Mouse (Mus musculus): Measurements from ENCODE around the gene Acap2. TPM values are rescaled to one million over a fixed set of nuclear protein-coding genes. Genes with fewer than 3 reads are reported as not detected.

Acap2 gene
- polyA plus RNA-seq, 1 experiment, result 6.3 TPM

DNA sequence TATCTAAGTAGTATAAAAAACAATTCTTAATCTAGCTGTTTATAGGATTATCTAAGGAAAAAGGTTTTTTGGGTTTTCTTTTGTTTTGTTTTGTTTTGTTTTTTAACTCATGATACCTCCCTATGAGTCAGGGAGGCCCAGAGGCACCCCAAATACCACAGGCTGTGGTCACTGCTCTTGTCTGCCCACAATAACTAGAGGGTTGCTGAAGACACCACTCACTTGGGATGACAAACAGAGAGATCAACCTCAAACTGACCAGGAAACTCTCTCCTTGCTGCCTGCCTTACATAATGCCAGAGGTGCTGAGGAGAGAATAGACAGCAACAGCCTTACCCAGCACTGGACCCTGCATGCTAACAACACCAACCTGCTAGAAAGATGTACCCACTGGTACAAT is 87.4 kb downstream of the Acap2 start:
- no peak overlapping the region for H3K4me2 ChIP-seq (ENCODE audit: low read depth)
- TF ChIP-seq TCF3 (IDR thresholded peaks at IDR 0.05; ENCODE audit: insufficient read length, low read depth), result no peak
- no peak for TF ChIP-seq CEBPB (IDR thresholded peaks at IDR 0.05; ENCODE audit: insufficient read depth, poor library complexity, severe bottlenecking)
- TF ChIP-seq SRF (IDR thresholded peaks at IDR 0.05; ENCODE audit: control insufficient read depth, insufficient read length, low read depth), result no peak
- TF ChIP-seq USF1 (IDR thresholded peaks at IDR 0.05; ENCODE audit: low read depth), result no peak
- TF ChIP-seq POLR2AphosphoS2 (IDR thresholded peaks at IDR 0.05; ENCODE audit: insufficient read length, low read depth), result no peak
- TF ChIP-seq TCF12 (IDR thresholded peaks at IDR 0.05; ENCODE audit: insufficient read depth, poor library complexity, severe bottlenecking), result no peak
- no peak for TF ChIP-seq MAX (IDR thresholded peaks at IDR 0.05; ENCODE audit: low read depth)
- TF ChIP-seq E2F4 (IDR thresholded peaks at IDR 0.05; ENCODE audit: insufficient read depth), result no peak
- no peak for TF ChIP-seq MYOD1 (IDR thresholded peaks at IDR 0.05; ENCODE audit: control insufficient read depth in 1 of 3, insufficient read length in 2 of 3, low read depth in 2 of 3)
- TF ChIP-seq REST (IDR thresholded peaks at IDR 0.05; ENCODE audit: insufficient read depth, insufficient read length), result no peak
- TF ChIP-seq MYOG (IDR thresholded peaks at IDR 0.05; ENCODE audit: control insufficient read depth in 1 of 3, insufficient read depth in 1 of 3, insufficient read length in 2 of 3, low read depth in 2 of 3), result no peak
- no peak for TF ChIP-seq POLR2A (IDR thresholded peaks at IDR 0.05; ENCODE audit: insufficient read length, low read depth)
- H3ac ChIP-seq (ENCODE audit: control insufficient read depth, insufficient read length), result no peak overlapping the region
- H3K27me3 ChIP-seq (ENCODE audit: control insufficient read depth, insufficient read depth, insufficient read length), result no peaks in the 10 kb centered on the region
- no peak overlapping the region for H3K4me3 ChIP-seq
- H3K79me2 ChIP-seq (ENCODE audit: control insufficient read depth, insufficient read depth), result no peaks in the 10 kb centered on the region
- peaks cover 26% of the 10 kb centered on the region for H3K36me3 ChIP-seq (ENCODE audit: control insufficient read depth, insufficient read depth)

DNA sequence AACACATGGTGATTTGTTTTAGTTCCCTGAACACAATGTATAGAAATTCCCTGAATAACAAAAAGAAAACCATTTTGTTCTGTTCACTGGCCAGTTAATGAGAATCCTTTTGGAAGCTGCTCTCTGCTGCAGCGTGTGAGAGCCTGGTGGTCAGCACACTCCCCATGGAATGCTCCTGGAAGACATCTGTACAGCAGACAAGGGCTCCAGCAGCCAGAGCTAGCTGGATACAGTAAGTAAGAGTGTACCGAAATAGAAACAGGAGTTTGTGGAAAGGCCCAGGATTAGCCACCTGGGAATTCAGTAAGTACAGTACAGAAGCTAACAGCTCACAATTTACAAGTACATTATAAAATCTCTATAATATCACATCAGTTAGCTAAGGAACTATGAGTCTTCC is 99.7 kb downstream of the Acap2 start:
- Histone ChIP-seq H3ac (ENCODE audit: control insufficient read depth, insufficient read length) (no peak overlapping the region), H3K4me2 (ENCODE audit: low read depth) (no peak overlapping the region), H3K36me3 (ENCODE audit: control insufficient read depth, insufficient read depth) (peaks cover 59% of the 10 kb centered on the region), H3K4me3 (no peak overlapping the region), H3K79me2 (ENCODE audit: control insufficient read depth, insufficient read depth) (no peaks in the 10 kb centered on the region), H3K27me3 (ENCODE audit: control insufficient read depth, insufficient read depth, insufficient read length) (no peaks in the 10 kb centered on the region)
- TF ChIP-seq USF1 (IDR thresholded peaks at IDR 0.05; ENCODE audit: low read depth), result no peak
- no peak for TF ChIP-seq TCF3 (IDR thresholded peaks at IDR 0.05; ENCODE audit: insufficient read length, low read depth)
- TF ChIP-seq E2F4 (IDR thresholded peaks at IDR 0.05; ENCODE audit: insufficient read depth), result no peak
- no peak for TF ChIP-seq CEBPB (IDR thresholded peaks at IDR 0.05; ENCODE audit: insufficient read depth, poor library complexity, severe bottlenecking)
- no peak for TF ChIP-seq POLR2A (IDR thresholded peaks at IDR 0.05; ENCODE audit: insufficient read length, low read depth)
- no peak for TF ChIP-seq MYOG (IDR thresholded peaks at IDR 0.05; ENCODE audit: control insufficient read depth in 1 of 3, insufficient read depth in 1 of 3, insufficient read length in 2 of 3, low read depth in 2 of 3)
- no peak for TF ChIP-seq REST (IDR thresholded peaks at IDR 0.05; ENCODE audit: insufficient read depth, insufficient read length)
- no peak for TF ChIP-seq MAX (IDR thresholded peaks at IDR 0.05; ENCODE audit: low read depth)
- TF ChIP-seq POLR2AphosphoS2 (IDR thresholded peaks at IDR 0.05; ENCODE audit: insufficient read length, low read depth), result no peak
- no peak for TF ChIP-seq MYOD1 (IDR thresholded peaks at IDR 0.05; ENCODE audit: control insufficient read depth in 1 of 3, insufficient read length in 2 of 3, low read depth in 2 of 3)
- no peak for TF ChIP-seq SRF (IDR thresholded peaks at IDR 0.05; ENCODE audit: control insufficient read depth, insufficient read length, low read depth)
- TF ChIP-seq TCF12 (IDR thresholded peaks at IDR 0.05; ENCODE audit: insufficient read depth, poor library complexity, severe bottlenecking), result no peak

DNA sequence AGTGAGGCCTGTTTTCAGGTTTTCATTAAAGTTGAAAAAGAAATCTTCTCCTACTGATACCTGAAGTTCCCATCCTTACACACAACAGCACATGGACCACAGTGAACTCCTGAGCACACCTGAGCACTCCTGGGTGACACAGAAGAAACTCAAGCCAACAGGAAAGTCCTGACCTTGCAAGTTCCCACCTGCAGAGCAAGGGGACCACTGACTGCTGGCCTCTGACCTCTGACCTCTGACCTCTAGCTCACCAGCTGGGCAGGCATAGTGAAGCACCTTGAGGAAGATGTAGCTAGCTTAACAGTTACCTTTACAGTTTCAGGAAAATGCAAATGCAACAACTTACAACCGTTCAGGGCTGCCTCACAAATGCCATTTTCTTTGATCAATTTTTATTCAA is 101.1 kb downstream of the Acap2 start:
- TF ChIP-seq TCF12 (IDR thresholded peaks at IDR 0.05; ENCODE audit: insufficient read depth, poor library complexity, severe bottlenecking), result no peak
- TF ChIP-seq REST (IDR thresholded peaks at IDR 0.05; ENCODE audit: insufficient read depth, insufficient read length), result no peak
- TF ChIP-seq POLR2AphosphoS2 (IDR thresholded peaks at IDR 0.05; ENCODE audit: insufficient read length, low read depth), result no peak
- no peak for TF ChIP-seq CEBPB (IDR thresholded peaks at IDR 0.05; ENCODE audit: insufficient read depth, poor library complexity, severe bottlenecking)
- no peak for TF ChIP-seq E2F4 (IDR thresholded peaks at IDR 0.05; ENCODE audit: insufficient read depth)
- no peak for TF ChIP-seq MAX (IDR thresholded peaks at IDR 0.05; ENCODE audit: low read depth)
- TF ChIP-seq MYOD1 (IDR thresholded peaks at IDR 0.05; ENCODE audit: control insufficient read depth in 1 of 3, insufficient read length in 2 of 3, low read depth in 2 of 3), result no peak
- no peak for TF ChIP-seq USF1 (IDR thresholded peaks at IDR 0.05; ENCODE audit: low read depth)
- no peak for TF ChIP-seq MYOG (IDR thresholded peaks at IDR 0.05; ENCODE audit: control insufficient read depth in 1 of 3, insufficient read depth in 1 of 3, insufficient read length in 2 of 3, low read depth in 2 of 3)
- TF ChIP-seq TCF3 (IDR thresholded peaks at IDR 0.05; ENCODE audit: insufficient read length, low read depth), result no peak
- no peak for TF ChIP-seq SRF (IDR thresholded peaks at IDR 0.05; ENCODE audit: control insufficient read depth, insufficient read length, low read depth)
- TF ChIP-seq POLR2A (IDR thresholded peaks at IDR 0.05; ENCODE audit: insufficient read length, low read depth), result no peak
- Histone ChIP-seq H3K4me3 (no peak overlapping the region), H3K27me3 (ENCODE audit: control insufficient read depth, insufficient read depth, insufficient read length) (no peaks in the 10 kb centered on the region), H3K4me2 (ENCODE audit: low read depth) (no peak overlapping the region), H3ac (ENCODE audit: control insufficient read depth, insufficient read length) (no peak overlapping the region), H3K79me2 (ENCODE audit: control insufficient read depth, insufficient read depth) (no peaks in the 10 kb centered on the region), H3K36me3 (ENCODE audit: control insufficient read depth, insufficient read depth) (peaks cover 46% of the 10 kb centered on the region)

DNA sequence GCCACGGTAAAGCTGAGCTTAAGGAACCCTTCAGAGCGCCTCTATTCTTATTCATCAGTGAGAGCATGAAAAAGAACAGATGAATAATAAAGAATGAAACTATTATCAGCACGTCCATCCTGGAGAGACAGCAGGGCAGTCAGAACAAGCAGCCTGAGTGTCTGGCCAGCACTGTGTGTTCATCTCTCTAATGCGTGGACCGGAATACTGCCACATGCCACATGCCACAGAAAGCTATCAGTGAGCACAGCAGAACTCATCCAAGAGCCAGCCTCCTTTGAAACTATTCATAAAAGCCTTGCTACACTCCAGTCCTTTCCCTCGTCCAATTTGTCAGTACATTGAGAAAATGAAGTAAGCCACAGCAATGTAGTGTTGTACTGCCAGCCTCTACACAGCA is 107.0 kb downstream of the Acap2 start:
- H3K36me3 ChIP-seq (ENCODE audit: control insufficient read depth, insufficient read depth), result peaks cover 9% of the 10 kb centered on the region
- H3K4me3 ChIP-seq, result no peak overlapping the region
- no peaks in the 10 kb centered on the region for H3K27me3 ChIP-seq (ENCODE audit: control insufficient read depth, insufficient read depth, insufficient read length)
- no peak overlapping the region for H3K4me2 ChIP-seq (ENCODE audit: low read depth)
- H3K79me2 ChIP-seq (ENCODE audit: control insufficient read depth, insufficient read depth), result no peaks in the 10 kb centered on the region
- H3ac ChIP-seq (ENCODE audit: control insufficient read depth, insufficient read length), result no peak overlapping the region
- TF ChIP-seq REST (IDR thresholded peaks at IDR 0.05; ENCODE audit: insufficient read depth, insufficient read length) (no peak), CEBPB (IDR thresholded peaks at IDR 0.05; ENCODE audit: insufficient read depth, poor library complexity, severe bottlenecking) (no peak), SRF (IDR thresholded peaks at IDR 0.05; ENCODE audit: control insufficient read depth, insufficient read length, low read depth) (no peak), E2F4 (IDR thresholded peaks at IDR 0.05; ENCODE audit: insufficient read depth) (no peak), POLR2A (IDR thresholded peaks at IDR 0.05; ENCODE audit: insufficient read length, low read depth) (no peak), TCF12 (IDR thresholded peaks at IDR 0.05; ENCODE audit: insufficient read depth, poor library complexity, severe bottlenecking) (no peak), MYOG (IDR thresholded peaks at IDR 0.05; ENCODE audit: control insufficient read depth in 1 of 3, insufficient read depth in 1 of 3, insufficient read length in 2 of 3, low read depth in 2 of 3) (no peak), TCF3 (IDR thresholded peaks at IDR 0.05; ENCODE audit: insufficient read length, low read depth) (no peak), USF1 (IDR thresholded peaks at IDR 0.05; ENCODE audit: low read depth) (no peak), POLR2AphosphoS2 (IDR thresholded peaks at IDR 0.05; ENCODE audit: insufficient read length, low read depth) (no peak)
